Mouse (Mus musculus): ENCODE measurements at regions not wholly inside any gene's neighbourhood (a gene's known extent, or its start where the extent isn't known, plus 50 kb on each side); places are given as distances from the start of the nearest gene placed in this dataset.

- H3K9me3 ChIP-seq, result no peaks in the 10 kb centered on the region
- H3K4me1 ChIP-seq (replicated peaks), result no peaks in the 10 kb centered on the region
- no peak overlapping the region for H3K27ac ChIP-seq
- H3K27me3 ChIP-seq (ENCODE audit: insufficient read depth, poor library complexity, severe bottlenecking), result no peaks in the 10 kb centered on the region
- 59% methylated on average over 3 of the region's 3 CpGs for WGBS
- H3K4me3 ChIP-seq, result no peak overlapping the region
- no peak for DNase-seq (ENCODE audit: low spot score)
- no peaks in the 10 kb centered on the region for H3K36me3 ChIP-seq
These were observed 121.8 kb upstream of the Pirt start for GRCm38 (mm10) chr11:66789997-66790396.

GRCm38 (mm10) chr11:66806887-66807286 lies 104.9 kb upstream of the Pirt start:
- no peak for DNase-seq (ENCODE audit: low spot score)
- H3K27me3 ChIP-seq (ENCODE audit: insufficient read depth, poor library complexity, severe bottlenecking), result no peaks in the 10 kb centered on the region
- H3K27ac ChIP-seq, result no peak overlapping the region
- H3K36me3 ChIP-seq, result no peaks in the 10 kb centered on the region
- no peaks in the 10 kb centered on the region for H3K9me3 ChIP-seq
- 91% methylated on average over 5 of the region's 5 CpGs for WGBS
- no peak overlapping the region for H3K4me3 ChIP-seq
- H3K4me1 ChIP-seq (replicated peaks), result no peaks in the 10 kb centered on the region

GRCm38 (mm10) chr11:66813310-66813709 lies 98.5 kb upstream of the Pirt start:
- H3K4me1 ChIP-seq (replicated peaks), result no peaks in the 10 kb centered on the region; the same call in 1 of the 2 replicates
- H3K36me3 ChIP-seq, result no peaks in the 10 kb centered on the region
- WGBS, result 80% methylated on average over 5 of the region's 5 CpGs
- H3K4me3 ChIP-seq, result no peak overlapping the region
- H3K27me3 ChIP-seq (ENCODE audit: insufficient read depth, poor library complexity, severe bottlenecking), result no peaks in the 10 kb centered on the region
- no peak for DNase-seq (ENCODE audit: low spot score)
- H3K27ac ChIP-seq, result no peak overlapping the region
- no peaks in the 10 kb centered on the region for H3K9me3 ChIP-seq

- no peak for DNase-seq (ENCODE audit: low spot score)
- 69% methylated on average over 4 of the region's 4 CpGs for WGBS
- Histone ChIP-seq H3K36me3 (no peaks in the 10 kb centered on the region), H3K27me3 (ENCODE audit: insufficient read depth, poor library complexity, severe bottlenecking) (no peaks in the 10 kb centered on the region), H3K4me1 (replicated peaks) (no peaks in the 10 kb centered on the region; the same call in 1 of the 2 replicates), H3K4me3 (no peak overlapping the region), H3K9me3 (no peaks in the 10 kb centered on the region), H3K27ac (no peak overlapping the region)
These were observed 98.0 kb upstream of the Pirt start for GRCm38 (mm10) chr11:66813731-66814130.

- DNase-seq (ENCODE audit: low spot score), result no peak
- peaks cover 14% of the 10 kb centered on the region for H3K4me1 ChIP-seq (replicated peaks)
- no peak overlapping the region for H3K4me3 ChIP-seq
- H3K27me3 ChIP-seq (ENCODE audit: insufficient read depth, poor library complexity, severe bottlenecking), result peaks cover 5% of the 10 kb centered on the region; the same call in 1 of the 2 replicates
- no peaks in the 10 kb centered on the region for H3K9me3 ChIP-seq
- 86% methylated on average over 5 of the region's 5 CpGs for WGBS
- H3K27ac ChIP-seq, result no peak overlapping the region
- no peaks in the 10 kb centered on the region for H3K36me3 ChIP-seq
These were observed 75.9 kb upstream of the Pirt start for GRCm38 (mm10) chr11:66835864-66836263.

- peak; percentile 18 for DNase-seq (ENCODE audit: low spot score)
- H3K4me3 ChIP-seq, result no peak overlapping the region
- peaks cover 14% of the 10 kb centered on the region for H3K4me1 ChIP-seq (replicated peaks)
- H3K27me3 ChIP-seq (ENCODE audit: insufficient read depth, poor library complexity, severe bottlenecking), result peaks cover 5% of the 10 kb centered on the region; the same call in 1 of the 2 replicates
- WGBS, result 79% methylated on average over 2 of the region's 2 CpGs
- H3K36me3 ChIP-seq, result no peaks in the 10 kb centered on the region
- H3K9me3 ChIP-seq, result no peaks in the 10 kb centered on the region
- H3K27ac ChIP-seq, result peak overlapping the region; percentile 16; the same call in 1 of the 2 replicates
These were observed 75.0 kb upstream of the Pirt start for GRCm38 (mm10) chr11:66836633-66837380.

- H3K9me3 ChIP-seq, result no peaks in the 10 kb centered on the region
- H3K4me3 ChIP-seq, result no peak overlapping the region
- H3K36me3 ChIP-seq, result no peaks in the 10 kb centered on the region
- no peaks in the 10 kb centered on the region for H3K27me3 ChIP-seq (ENCODE audit: insufficient read depth, poor library complexity, severe bottlenecking)
- H3K27ac ChIP-seq, result no peak overlapping the region
- H3K4me1 ChIP-seq (replicated peaks), result peaks cover 10% of the 10 kb centered on the region
- DNase-seq (ENCODE audit: low spot score), result no peak
These were observed 66.5 kb upstream of the Pirt start for GRCm38 (mm10) chr11:66845238-66845637.

- 31% methylated on average over 9 of the region's 9 CpGs for WGBS
- no peaks in the 10 kb centered on the region for H3K9me3 ChIP-seq
- H3K27me3 ChIP-seq (ENCODE audit: insufficient read depth, poor library complexity, severe bottlenecking), result no peaks in the 10 kb centered on the region
- no peak for DNase-seq (ENCODE audit: low spot score)
- peak overlapping the region; percentile 73 for H3K27ac ChIP-seq
- H3K36me3 ChIP-seq, result no peaks in the 10 kb centered on the region
- H3K4me3 ChIP-seq, result no peak overlapping the region
- peaks cover 10% of the 10 kb centered on the region for H3K4me1 ChIP-seq (replicated peaks)
These were observed 65.6 kb upstream of the Pirt start for GRCm38 (mm10) chr11:66846043-66846775.
